Mouse (Mus musculus) kidney, postnatal 0 days (tissue): ENCODE data around the gene Gm20517. TPM values are rescaled to one million over a fixed set of nuclear protein-coding genes. Genes with fewer than 3 reads are reported as not detected.

Source experiments
- ATAC-seq: fragments of 200-750 bp; cut with Nextera tagmentation; replicated peaks from 2 replicates; pipeline ENCODE4 v1.8.0; 2017; ENCODE audit warnings: low read depth, moderate number of reproducible peaks, moderate TSS enrichment, moderate library complexity; ENCODE audit not compliant: low FRiP score
- DNase-seq: peaks from one replicate; pipeline ENCODE4 v3.0.0-alpha.2; 2016; ENCODE audit warnings: low spot score
- H3K27ac ChIP-seq: fragments of 300-500 bp; sonication (generic); 2 replicates; pipeline ENCODE4 v1.5.1; 2014; ENCODE audit warnings: mild to moderate bottlenecking
- H3K27me3 ChIP-seq: fragments of 300-500 bp; sonication (generic); 2 replicates; pipeline ENCODE4 v1.6.1; 2014; ENCODE audit warnings: low read length, mixed read lengths; ENCODE audit not compliant: insufficient read depth
- H3K36me3 ChIP-seq: fragments of 300-500 bp; sonication (generic); 2 replicates; pipeline ENCODE4 v1.6.1; 2014; ENCODE audit warnings: low read length, mixed read lengths; ENCODE audit not compliant: insufficient read depth
- H3K4me1 ChIP-seq: fragments of 300-500 bp; sonication (generic); replicated peaks from 2 replicates; pipeline ENCODE4 v1.6.1; 2014; ENCODE audit warnings: antibody characterized with exemption, low read length, mixed read lengths; ENCODE audit not compliant: insufficient read depth
- H3K4me2 ChIP-seq: fragments of 300-500 bp; sonication (generic); 2 replicates; pipeline ENCODE4 v1.6.1; 2014; ENCODE audit warnings: mild to moderate bottlenecking, low read length, moderate library complexity, mixed read lengths
- H3K4me3 ChIP-seq: fragments of 300-500 bp; sonication (generic); replicated peaks from 2 replicates; pipeline ENCODE4 v1.5.1; 2014; ENCODE audit warnings: low read depth, low read length
- H3K9ac ChIP-seq: fragments of 300-500 bp; sonication (generic); 2 replicates; pipeline ENCODE4 v1.6.1; 2014; ENCODE audit warnings: low read depth, low read length
- H3K9me3 ChIP-seq: fragments of 300-500 bp; sonication (generic); replicated peaks from 2 replicates; pipeline ENCODE4 v1.6.1; 2016; ENCODE audit warnings: low read length, inconsistent platforms, mixed read lengths
- CTCF ChIP-seq: IDR thresholded peaks from 2 replicates; pipeline ENCODE4 v1.5.1; 2016; ENCODE audit warnings: antibody characterized with exemption, low read depth, mild to moderate bottlenecking, moderate library complexity
- WGBS: fragments of 180-500 bp; shearing (Covaris S2); extraction: QIAGEN DNeasy Blood & Tissue Kit; methylation state at CpG from one replicate; pipeline ENCODE4 v1.1.7; 2014; 5-methylcytosine and 5-hydroxymethylcytosine counted together
- polyA plus RNA-seq: library from polyadenylated mRNA; unstranded; fragments of >200 nt; fragmentation: Nextera tagmentation; extraction: Ambion mirVana; gene quantifications from 2 replicates; pipeline ENCODE4 v1.2.1, GENCODE M21; 2015

The Gm20517 gene
- polyA plus RNA-seq, 1 experiment from 2014 or later, result 1.8 TPM

GRCm38 (mm10) chr17:47588517-47588916, 22.9 kb upstream of the Gm20517 start:
- no peak for ATAC-seq
- no peak for DNase-seq

GRCm38 (mm10) chr17:47591073-47591472, 20.3 kb upstream of the Gm20517 start:
- no peaks in the 10 kb centered on the region for H3K27me3 ChIP-seq
- H3K36me3 ChIP-seq, result no peaks in the 10 kb centered on the region
- no peak overlapping the region for H3K9ac ChIP-seq
- DNase-seq (no peak), ATAC-seq (no peak)
- no peak overlapping the region for H3K4me2 ChIP-seq
- no peak overlapping the region for H3K4me3 ChIP-seq
- peaks cover 4% of the 10 kb centered on the region; the same call in 1 of the 2 replicates for H3K4me1 ChIP-seq
- no peaks in the 10 kb centered on the region for H3K9me3 ChIP-seq
- no peak overlapping the region for H3K27ac ChIP-seq
- TF ChIP-seq CTCF, result no peak
- 70% methylated on average over 3 of the region's 3 CpGs for WGBS

More at GRCm38 (mm10) chr17:47588517-47588916, 22.9 kb upstream of the Gm20517 start:
- no peak overlapping the region for H3K9ac ChIP-seq
- no peaks in the 10 kb centered on the region for H3K27me3 ChIP-seq
- H3K9me3 ChIP-seq, result no peaks in the 10 kb centered on the region
- no peak overlapping the region for H3K27ac ChIP-seq
- no peak for TF ChIP-seq CTCF
- H3K4me2 ChIP-seq, result no peak overlapping the region
- no peaks in the 10 kb centered on the region for H3K4me1 ChIP-seq
- H3K36me3 ChIP-seq, result no peaks in the 10 kb centered on the region
- H3K4me3 ChIP-seq, result no peak overlapping the region
- WGBS, result 64% methylated on average over 7 of the region's 8 CpGs

- Histone ChIP-seq H3K36me3 (peaks cover 3% of the 10 kb centered on the region; the same call in 1 of the 2 replicates), H3K27ac (peak overlapping the region; percentile 92), H3K9me3 (no peaks in the 10 kb centered on the region), H3K27me3 (no peaks in the 10 kb centered on the region), H3K4me3 (peak overlapping the region; percentile 75), H3K4me1 (peaks cover 22% of the 10 kb centered on the region; the same call in 1 of the 2 replicates), H3K4me2 (peak overlapping the region; percentile 65), H3K9ac (peak overlapping the region; percentile 72)
- no peak for TF ChIP-seq CTCF
- ATAC-seq (peak; percentile 79), DNase-seq (peak; percentile 99)
- WGBS, result 1% methylated on average over 62 of the region's 63 CpGs
Observed at GRCm38 (mm10) chr17:47593215-47593853, 18.1 kb upstream of the Gm20517 start.

GRCm38 (mm10) chr17:47593854-47594182, 17.6 kb upstream of the Gm20517 start:
- Histone ChIP-seq H3K4me1 (peaks cover 22% of the 10 kb centered on the region; the same call in 1 of the 2 replicates), H3K27ac (peak overlapping the region; percentile 92), H3K27me3 (no peaks in the 10 kb centered on the region), H3K4me3 (peak overlapping the region; percentile 75), H3K36me3 (peaks cover 8% of the 10 kb centered on the region; the same call in 1 of the 2 replicates), H3K4me2 (peak overlapping the region; percentile 65), H3K9ac (peak overlapping the region; percentile 72), H3K9me3 (no peaks in the 10 kb centered on the region)
- DNase-seq, result no peak
- TF ChIP-seq CTCF, result no peak
- no peak for ATAC-seq
- WGBS, result 0% methylated on average over 13 of the region's 13 CpGs

- peak overlapping the region; percentile 72 for H3K9ac ChIP-seq
- H3K4me3 ChIP-seq, result peak overlapping the region; percentile 75
- peak; percentile 42 for DNase-seq
- under 1% methylated on average over 43 of the region's 43 CpGs for WGBS
- H3K27ac ChIP-seq, result peak overlapping the region; percentile 92
- no peak for TF ChIP-seq CTCF
- H3K4me1 ChIP-seq, result peaks cover 22% of the 10 kb centered on the region; the same call in 1 of the 2 replicates
- no peaks in the 10 kb centered on the region for H3K9me3 ChIP-seq
- no peak for ATAC-seq
- H3K4me2 ChIP-seq, result peak overlapping the region; percentile 65
- H3K36me3 ChIP-seq, result peaks cover 12% of the 10 kb centered on the region; the same call in 1 of the 2 replicates
- no peaks in the 10 kb centered on the region for H3K27me3 ChIP-seq
Observed at GRCm38 (mm10) chr17:47594183-47594968, 17.0 kb upstream of the Gm20517 start.

- no peak for TF ChIP-seq CTCF
- Histone ChIP-seq H3K9me3 (no peaks in the 10 kb centered on the region), H3K27ac (peak overlapping the region; percentile 92), H3K4me2 (peak overlapping the region; percentile 65), H3K4me1 (peaks cover 22% of the 10 kb centered on the region; the same call in 1 of the 2 replicates), H3K27me3 (no peaks in the 10 kb centered on the region), H3K36me3 (peaks cover 14% of the 10 kb centered on the region; the same call in 1 of the 2 replicates), H3K4me3 (peak overlapping the region; percentile 75), H3K9ac (peak overlapping the region; percentile 72)
- WGBS, result 1% methylated on average over 5 of the region's 9 CpGs
- ATAC-seq (no peak), DNase-seq (no peak)
Observed at GRCm38 (mm10) chr17:47594969-47595247, 16.5 kb upstream of the Gm20517 start.
